Mouse (Mus musculus) forebrain, postnatal 0 days (tissue): ENCODE data around the gene Cptp. TPM values are rescaled to one million over a fixed set of nuclear protein-coding genes. Genes with fewer than 3 reads are reported as not detected.

ENCODE experiments used
- ATAC-seq: fragments of 200-750 bp; cut with Nextera tagmentation; 2 replicates; pipeline ENCODE4 v1.8.0; 2017; ENCODE audit warnings: mild to moderate bottlenecking, moderate library complexity
- DNase-seq: peaks from one replicate; pipeline ENCODE4 v3.0.0-alpha.2; 2015
- H3K27ac ChIP-seq: fragments of 300-500 bp; sonication (generic); 2 replicates; pipeline ENCODE4 v1.5.1; 2014; ENCODE audit warnings: low read depth, mild to moderate bottlenecking, antibody characterized with exemption, low read length, moderate library complexity, mixed read lengths
- H3K27me3 ChIP-seq: fragments of 300-500 bp; sonication (generic); 2 replicates; pipeline ENCODE4 v1.6.1; 2014; ENCODE audit warnings: mild to moderate bottlenecking, low read length, mixed read lengths; ENCODE audit not compliant: insufficient read depth
- H3K36me3 ChIP-seq: fragments of 300-500 bp; sonication (generic); 2 replicates; pipeline ENCODE4 v1.6.1; 2014; ENCODE audit warnings: mild to moderate bottlenecking, moderate library complexity; ENCODE audit not compliant: insufficient read depth
- H3K4me1 ChIP-seq: fragments of 300-500 bp; sonication (generic); 2 replicates; pipeline ENCODE4 v1.6.1; 2014; ENCODE audit warnings: antibody characterized with exemption; ENCODE audit not compliant: insufficient read depth
- H3K4me2 ChIP-seq: fragments of 300-500 bp; sonication (generic); 2 replicates; pipeline ENCODE4 v1.6.1; 2014; ENCODE audit warnings: low read depth, mild to moderate bottlenecking, moderate library complexity
- H3K4me3 ChIP-seq: fragments of 300-500 bp; sonication (generic); 2 replicates; pipeline ENCODE4 v1.5.1; 2014; ENCODE audit warnings: low read depth, low read length, mixed read lengths
- H3K9ac ChIP-seq: fragments of 300-500 bp; sonication (generic); 2 replicates; pipeline ENCODE4 v1.6.1; 2014; ENCODE audit warnings: mild to moderate bottlenecking
- H3K9me3 ChIP-seq: fragments of 300-500 bp; sonication (generic); 2 replicates; pipeline ENCODE4 v1.6.1; 2016; ENCODE audit warnings: low read length
- CTCF ChIP-seq: sonication (generic); IDR thresholded peaks from 2 replicates; pipeline ENCODE4 v1.5.1; 2016; ENCODE audit warnings: antibody characterized with exemption, control low read depth, low read depth
- WGBS: fragments of 180-500 bp; shearing (Covaris S2); extraction: QIAGEN DNeasy Blood & Tissue Kit; methylation state at CpG from one replicate; pipeline ENCODE4 v1.1.7; 2014; 5-methylcytosine and 5-hydroxymethylcytosine counted together
- polyA plus RNA-seq: library from polyadenylated mRNA; unstranded; fragments of >200 nt; fragmentation: Nextera tagmentation; extraction: Ambion mirVana; gene quantifications from 2 replicates; pipeline ENCODE4 v1.2.1, GENCODE M21; 2015
- total RNA-seq: library from RNA; depleted of rRNA; stranded (reverse); fragments of >200 nt; gene quantifications from 2 replicates; pipeline ENCODE4 v1.2.3, GENCODE M21; 2014

Gene Cptp
- total and polyA plus RNA-seq, 2 experiments from 2014 or later, result 19.8 to 22.8 TPM

- H3K36me3 ChIP-seq, result peaks cover 92% of the 10 kb centered on the region
- WGBS, result 96% methylated on average over 13 of the region's 13 CpGs
- ATAC-seq, result no peak
- H3K4me1 ChIP-seq, result no peaks in the 10 kb centered on the region
- TF ChIP-seq CTCF, result no peak
- no peaks in the 10 kb centered on the region for H3K9me3 ChIP-seq
- H3K27me3 ChIP-seq, result no peaks in the 10 kb centered on the region
- no peak overlapping the region for H3K9ac ChIP-seq
- no peak overlapping the region for H3K27ac ChIP-seq
- no peak overlapping the region for H3K4me2 ChIP-seq
- H3K4me3 ChIP-seq, result no peak overlapping the region
- no peak for DNase-seq
Measured at GRCm38 (mm10) chr4:155903246-155903645, 34.0 kb upstream of the Cptp start.

DNA sequence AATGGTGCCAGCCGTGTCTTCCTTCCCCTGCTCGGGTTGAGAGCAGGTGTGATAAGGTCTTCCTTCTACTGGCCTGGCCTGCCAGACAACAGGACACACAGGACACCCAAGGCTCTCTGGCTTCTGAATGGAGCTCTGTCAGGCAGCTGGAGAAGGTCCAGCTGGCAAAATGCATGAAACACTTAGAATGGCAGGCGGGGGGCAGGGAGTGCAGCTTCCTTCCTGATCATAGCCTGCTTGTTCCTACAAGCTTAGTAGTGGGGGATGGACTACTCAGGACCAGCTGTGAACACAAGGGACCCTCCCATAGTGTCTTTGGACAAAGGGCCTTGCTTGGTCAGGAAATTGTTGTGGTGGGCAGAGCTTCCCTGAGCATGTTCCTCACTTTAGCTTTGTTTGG, 32.0 kb upstream of the Cptp start:
- Histone ChIP-seq H3K36me3 (peaks cover 94% of the 10 kb centered on the region), H3K27me3 (no peaks in the 10 kb centered on the region), H3K4me3 (no peak overlapping the region), H3K27ac (no peak overlapping the region), H3K4me1 (no peaks in the 10 kb centered on the region), H3K9me3 (no peaks in the 10 kb centered on the region), H3K9ac (no peak overlapping the region), H3K4me2 (no peak overlapping the region)
- DNase-seq (peak; percentile 34), ATAC-seq (peak; percentile 71)
- WGBS, result 61% methylated on average over 3 of the region's 3 CpGs
- TF ChIP-seq CTCF, result no peak

DNA sequence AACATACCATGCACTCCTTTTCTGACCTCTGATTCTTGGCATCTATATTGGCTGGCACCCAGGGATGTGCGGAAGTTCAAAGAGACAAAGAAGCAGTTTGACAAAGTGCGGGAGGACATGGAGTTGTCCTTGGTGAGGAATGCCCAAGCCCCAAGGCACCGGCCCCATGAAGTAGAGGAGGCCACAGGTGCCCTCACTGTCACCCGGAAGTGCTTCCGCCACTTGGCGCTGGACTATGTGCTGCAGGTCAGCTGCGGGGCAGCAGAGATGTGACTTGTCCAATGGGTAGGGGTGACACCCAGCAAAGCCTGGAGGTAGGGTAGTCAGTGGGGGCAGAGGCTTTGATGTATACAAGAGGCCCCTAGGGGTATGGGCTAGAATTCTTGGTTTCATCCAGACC, 30.1 kb upstream of the Cptp start:
- DNase-seq, result no peak

DNA sequence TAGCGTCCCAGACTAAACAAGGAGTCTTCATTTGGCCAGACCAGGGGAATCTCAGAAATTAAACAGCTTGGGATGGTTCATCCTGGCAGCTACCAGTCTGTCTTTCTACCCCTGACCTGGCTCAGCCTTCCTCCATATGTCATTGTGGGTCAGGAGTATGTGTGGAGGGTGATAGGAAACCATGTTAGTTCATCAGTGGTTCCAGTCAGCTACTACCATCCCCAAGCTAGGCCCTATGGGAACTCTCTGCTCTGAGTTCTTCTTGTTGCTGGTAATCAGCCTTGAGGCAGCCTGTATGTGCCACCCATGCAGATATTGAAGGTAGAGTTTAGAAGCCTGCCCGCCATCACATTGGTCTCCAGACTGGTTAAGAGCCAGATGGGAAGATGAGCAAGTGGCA, 29.1 kb upstream of the Cptp start:
- Histone ChIP-seq H3K9me3 (no peaks in the 10 kb centered on the region), H3K36me3 (peaks cover 73% of the 10 kb centered on the region), H3K4me2 (no peak overlapping the region), H3K27me3 (no peaks in the 10 kb centered on the region), H3K4me3 (no peak overlapping the region), H3K27ac (no peak overlapping the region), H3K9ac (no peak overlapping the region), H3K4me1 (peaks cover 24% of the 10 kb centered on the region)
- DNase-seq (no peak), ATAC-seq (no peak)
- 94% methylated on average over 2 of the region's 2 CpGs for WGBS
- no peak for TF ChIP-seq CTCF

More for the DNA sequence above, 30.1 kb upstream of the Cptp start:
- TF ChIP-seq CTCF, result no peak
- H3K36me3 ChIP-seq, result peaks cover 83% of the 10 kb centered on the region
- no peak overlapping the region for H3K4me3 ChIP-seq
- H3K4me1 ChIP-seq, result peaks cover 15% of the 10 kb centered on the region
- no peak overlapping the region for H3K9ac ChIP-seq
- no peak overlapping the region for H3K27ac ChIP-seq
- H3K27me3 ChIP-seq, result no peaks in the 10 kb centered on the region
- ATAC-seq, result no peak
- WGBS, result 96% methylated on average over 7 of the region's 7 CpGs
- no peaks in the 10 kb centered on the region for H3K9me3 ChIP-seq
- H3K4me2 ChIP-seq, result no peak overlapping the region

- Histone ChIP-seq H3K36me3 (peaks cover 55% of the 10 kb centered on the region), H3K4me3 (no peak overlapping the region), H3K4me1 (peaks cover 24% of the 10 kb centered on the region), H3K9me3 (no peaks in the 10 kb centered on the region), H3K27ac (no peak overlapping the region), H3K9ac (no peak overlapping the region), H3K4me2 (no peak overlapping the region), H3K27me3 (no peaks in the 10 kb centered on the region)
- no peak for TF ChIP-seq CTCF
- no peak for ATAC-seq
- WGBS, result 96% methylated on average over 12 of the region's 12 CpGs
- no peak for DNase-seq
Measured at GRCm38 (mm10) chr4:155896461-155896860, 27.2 kb upstream of the Cptp start.

DNA sequence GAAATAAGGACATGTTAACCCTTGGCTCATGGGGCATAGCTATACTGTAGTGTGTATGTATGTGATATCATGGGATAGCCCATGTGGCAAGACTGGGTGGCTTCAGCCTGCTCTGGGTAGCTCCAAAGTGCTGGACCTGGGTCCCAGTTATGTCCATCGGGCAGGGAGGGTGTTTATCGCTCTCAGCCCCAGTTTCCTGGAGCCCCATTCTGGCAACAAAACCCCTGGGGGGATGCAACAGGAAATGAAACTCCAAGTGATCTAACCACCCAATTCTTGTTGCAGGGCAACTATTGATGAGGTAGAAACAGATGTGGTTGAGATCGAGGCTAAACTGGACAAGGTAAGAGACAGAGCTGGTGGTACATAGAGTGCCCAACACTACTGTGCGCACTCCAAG, 26.6 kb upstream of the Cptp start:
- Histone ChIP-seq H3K27ac (no peak overlapping the region), H3K9me3 (no peaks in the 10 kb centered on the region), H3K4me2 (peak overlapping the region; percentile 97), H3K36me3 (peaks cover 48% of the 10 kb centered on the region), H3K27me3 (no peaks in the 10 kb centered on the region), H3K4me1 (peaks cover 24% of the 10 kb centered on the region), H3K4me3 (no peak overlapping the region), H3K9ac (no peak overlapping the region)
- DNase-seq (no peak), ATAC-seq (no peak)
- TF ChIP-seq CTCF, result no peak
- WGBS, result 96% methylated on average over 4 of the region's 4 CpGs

DNA sequence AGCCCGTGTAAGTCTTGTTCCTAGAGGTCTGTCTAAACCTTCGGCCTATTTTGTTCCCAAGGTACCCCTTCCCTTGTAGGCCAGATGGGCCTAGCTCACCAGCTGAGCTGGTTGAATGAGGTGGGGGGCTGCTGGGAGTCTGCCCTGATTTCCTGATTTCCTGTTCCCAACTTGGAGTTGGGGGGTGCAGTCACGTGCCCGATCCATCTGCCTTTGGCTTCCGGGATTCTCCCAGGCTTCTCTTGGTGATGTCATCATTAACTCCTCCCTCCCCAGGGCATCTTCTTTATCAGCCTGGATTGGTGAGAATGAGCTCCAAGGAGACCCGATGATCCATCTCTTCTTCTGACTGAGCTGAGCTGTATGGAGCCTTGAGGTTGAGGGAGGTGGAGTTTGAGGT, 26.0 kb upstream of the Cptp start:
- no peaks in the 10 kb centered on the region for H3K9me3 ChIP-seq
- ATAC-seq, result peak; percentile 8; the same call in 1 of the 2 replicates
- H3K4me2 ChIP-seq, result peak overlapping the region; percentile 97
- 36% methylated on average over 6 of the region's 6 CpGs for WGBS
- TF ChIP-seq CTCF, result no peak
- peak; percentile 78 for DNase-seq
- H3K36me3 ChIP-seq, result peaks cover 42% of the 10 kb centered on the region
- peak overlapping the region; percentile 72 for H3K27ac ChIP-seq
- H3K9ac ChIP-seq, result peak overlapping the region; percentile 98
- H3K4me3 ChIP-seq, result peak overlapping the region; percentile 92
- H3K4me1 ChIP-seq, result peaks cover 30% of the 10 kb centered on the region
- H3K27me3 ChIP-seq, result no peaks in the 10 kb centered on the region
